Mouse (Mus musculus): ENCODE data around the gene Gtf2h1. TPM values are rescaled to one million over a fixed set of nuclear protein-coding genes. Genes with fewer than 3 reads are reported as not detected.
A peak's percentile ranks its signal among the peaks of the same experiment; 100 is the strongest.

Gene Gtf2h1
- polyA plus RNA-seq, 2 experiments, result 34.2 to 53.1 TPM

DNA sequence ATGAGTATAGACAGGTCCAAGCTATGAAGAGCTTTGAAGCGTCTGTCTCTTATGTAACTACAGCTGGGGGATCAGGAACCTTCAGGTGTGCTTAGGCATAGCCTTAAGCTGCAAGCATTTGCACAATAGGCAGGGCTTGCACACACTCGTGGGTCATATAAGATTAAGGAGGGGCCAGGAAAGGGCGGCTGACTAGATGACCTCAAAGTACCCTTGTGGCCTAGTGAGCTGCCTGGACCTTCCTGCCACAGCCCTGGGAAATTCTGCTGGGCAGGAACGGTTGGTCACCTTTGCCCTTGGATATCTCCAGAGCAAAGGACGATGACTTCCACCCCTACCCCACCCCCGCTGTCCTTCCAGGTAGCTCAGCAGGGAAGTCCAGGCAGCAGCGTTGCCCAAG, 43.5 kb downstream of the Gtf2h1 start:
- Histone ChIP-seq H3K4me3 (replicated peaks; ENCODE audit: low read length) (no peak overlapping the region), H3K9ac (ENCODE audit: low read depth, low read length, severe bottlenecking) (no peak overlapping the region), H3K27me3 (ENCODE audit: control insufficient read depth, insufficient read depth, low read length) (no peaks in the 10 kb centered on the region), H3K36me3 (ENCODE audit: control insufficient read depth, insufficient read depth, low read length) (no peaks in the 10 kb centered on the region), H3K9me3 (ENCODE audit: control insufficient read depth, low read length) (no peaks in the 10 kb centered on the region), H3K27ac (replicated peaks; ENCODE audit: low read depth, low read length) (peak overlapping the region; percentile 62), H3K4me1 (ENCODE audit: control insufficient read depth, insufficient read depth, low read length) (peaks cover 23% of the 10 kb centered on the region), H3K4me2 (replicated peaks; ENCODE audit: low read depth, low read length, severe bottlenecking) (peak overlapping the region; percentile 31; the same call in 1 of the 2 replicates)
- ATAC-seq (ENCODE audit: low FRiP score, low read depth) (no peak; the same call in 1 of the 2 replicates), DNase-seq (ENCODE audit: low spot score) (no peak)
- no peak for TF ChIP-seq POLR2A (IDR thresholded peaks at IDR 0.05; ENCODE audit: borderline replicate concordance, extremely low read depth, insufficient read depth, insufficient read length)
- 39% methylated on average over 7 of the region's 7 CpGs for WGBS

DNA sequence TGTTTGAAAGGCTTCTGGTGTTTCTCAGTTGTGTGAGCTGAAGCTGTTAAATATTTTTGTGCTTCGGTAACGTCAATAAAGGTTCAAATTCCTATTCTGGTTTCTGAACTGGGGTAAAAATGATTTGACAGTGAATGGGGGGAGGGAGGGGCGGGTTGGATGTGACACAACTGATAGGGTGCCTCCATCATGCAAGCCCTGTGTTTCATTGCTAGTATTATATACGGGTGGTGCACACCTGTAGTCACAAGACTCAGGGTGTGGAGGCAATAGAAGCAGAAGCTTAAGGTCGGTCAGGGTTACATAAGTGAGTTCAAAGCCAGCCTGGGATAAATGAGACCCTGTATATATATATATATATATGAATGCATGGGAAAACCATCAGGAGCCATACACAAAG, 44.0 kb downstream of the Gtf2h1 start:
- ATAC-seq (ENCODE audit: low FRiP score, low read depth) (no peak), DNase-seq (ENCODE audit: low spot score) (no peak)
- H3K4me2 ChIP-seq (replicated peaks; ENCODE audit: low read depth, low read length, severe bottlenecking), result no peak overlapping the region
- H3K36me3 ChIP-seq (ENCODE audit: control insufficient read depth, insufficient read depth, low read length), result no peaks in the 10 kb centered on the region
- no peaks in the 10 kb centered on the region for H3K27me3 ChIP-seq (ENCODE audit: control insufficient read depth, insufficient read depth, low read length)
- TF ChIP-seq POLR2A (IDR thresholded peaks at IDR 0.05; ENCODE audit: borderline replicate concordance, extremely low read depth, insufficient read depth, insufficient read length), result no peak
- no peak overlapping the region for H3K9ac ChIP-seq (ENCODE audit: low read depth, low read length, severe bottlenecking)
- H3K4me3 ChIP-seq (replicated peaks; ENCODE audit: low read length), result no peak overlapping the region
- H3K27ac ChIP-seq (replicated peaks; ENCODE audit: low read depth, low read length), result 0 out of 2 replicates have a peak overlapping the region, but pooled peaks have one; percentile 62
- H3K9me3 ChIP-seq (ENCODE audit: control insufficient read depth, low read length), result no peaks in the 10 kb centered on the region
- WGBS, result 69% methylated on average over 5 of the region's 5 CpGs
- peaks cover 27% of the 10 kb centered on the region for H3K4me1 ChIP-seq (ENCODE audit: control insufficient read depth, insufficient read depth, low read length)

DNA sequence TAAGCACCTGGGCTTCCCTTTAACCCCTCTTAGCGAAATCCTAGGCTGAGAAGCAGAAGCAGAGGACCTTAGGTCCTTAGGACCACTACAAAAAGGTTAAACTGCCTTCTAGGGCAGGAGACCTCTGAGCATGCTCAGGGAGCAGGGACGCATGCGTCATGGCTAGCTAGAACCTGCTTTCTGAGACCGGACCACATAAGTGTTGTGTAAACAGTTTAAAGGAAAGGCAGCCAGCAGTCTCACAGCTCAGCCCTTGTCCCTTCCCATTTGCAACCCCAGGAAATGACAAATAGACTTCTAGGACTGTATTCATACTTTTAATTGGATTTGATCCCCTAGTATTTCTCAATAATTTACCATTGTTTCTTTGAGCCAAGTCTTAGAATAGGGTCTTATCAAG, 44.4 kb downstream of the Gtf2h1 start:
- Histone ChIP-seq H3K4me2 (replicated peaks; ENCODE audit: low read depth, low read length, severe bottlenecking) (no peak overlapping the region), H3K36me3 (ENCODE audit: control insufficient read depth, insufficient read depth, low read length) (no peaks in the 10 kb centered on the region), H3K9me3 (ENCODE audit: control insufficient read depth, low read length) (no peaks in the 10 kb centered on the region), H3K4me3 (replicated peaks; ENCODE audit: low read length) (no peak overlapping the region), H3K27me3 (ENCODE audit: control insufficient read depth, insufficient read depth, low read length) (no peaks in the 10 kb centered on the region), H3K4me1 (ENCODE audit: control insufficient read depth, insufficient read depth, low read length) (peaks cover 30% of the 10 kb centered on the region), H3K9ac (ENCODE audit: low read depth, low read length, severe bottlenecking) (no peak overlapping the region), H3K27ac (replicated peaks; ENCODE audit: low read depth, low read length) (no peak overlapping the region)
- ATAC-seq (ENCODE audit: low FRiP score, low read depth), result no peak
- TF ChIP-seq POLR2A (IDR thresholded peaks at IDR 0.05; ENCODE audit: borderline replicate concordance, extremely low read depth, insufficient read depth, insufficient read length), result no peak
- WGBS, result 50% methylated on average over 4 of the region's 4 CpGs
- DNase-seq (ENCODE audit: low spot score), result no peak

DNA sequence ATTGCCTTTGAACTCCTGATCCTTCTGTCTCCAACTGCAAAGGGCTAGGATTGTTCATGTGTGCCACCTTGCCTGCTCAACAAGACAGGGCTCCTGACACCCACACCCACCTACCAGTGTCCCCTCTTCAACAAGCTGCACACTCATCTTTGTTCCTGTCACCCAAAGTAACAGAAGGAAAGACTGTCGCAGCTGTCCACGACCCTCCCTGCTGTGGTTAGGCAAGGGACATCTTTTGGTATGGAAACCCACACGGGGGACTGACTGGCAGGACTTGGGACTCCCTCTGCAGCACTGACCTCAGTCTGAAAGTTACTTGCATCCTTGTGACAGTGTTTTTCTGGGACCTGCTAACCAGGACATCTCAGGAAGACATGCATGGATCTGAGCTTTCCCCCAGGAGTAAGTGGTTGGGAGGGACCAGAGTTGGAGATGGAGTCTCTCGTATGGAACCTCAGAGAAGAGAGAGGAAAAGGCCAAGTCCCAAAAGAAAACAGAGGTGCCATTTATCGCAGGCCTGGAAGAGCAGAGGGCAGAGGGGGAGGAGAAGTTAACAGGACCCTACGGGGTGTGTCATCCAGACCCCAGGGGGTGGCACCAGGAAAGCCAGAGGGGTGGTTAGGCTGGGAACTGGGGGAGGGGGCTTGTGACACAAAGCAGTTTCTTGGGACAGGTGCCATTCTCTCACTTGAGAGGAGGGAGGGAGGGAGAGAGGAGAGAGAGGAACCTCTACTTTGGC, 45.1 kb downstream of the Gtf2h1 start, which contains the start of gene Ldha:
Gene Ldha (plus strand): TSS at position 689 of the 739 bp plus-strand sequence.
- no peak for TF ChIP-seq POLR2A (IDR thresholded peaks at IDR 0.05; ENCODE audit: borderline replicate concordance, extremely low read depth, insufficient read depth, insufficient read length)
- ATAC-seq (ENCODE audit: low FRiP score, low read depth), result no peak
- Histone ChIP-seq H3K27ac (replicated peaks; ENCODE audit: low read depth, low read length) (no peak within 1 kb of the TSS), H3K9me3 (ENCODE audit: control insufficient read depth, low read length) (no peaks in the 10 kb centered on the region), H3K27me3 (ENCODE audit: control insufficient read depth, insufficient read depth, low read length) (no peaks in the 10 kb centered on the region), H3K36me3 (ENCODE audit: control insufficient read depth, insufficient read depth, low read length) (no peaks in the 10 kb centered on the region), H3K4me2 (replicated peaks; ENCODE audit: low read depth, low read length, severe bottlenecking) (no peak within 1 kb of the TSS), H3K9ac (ENCODE audit: low read depth, low read length, severe bottlenecking) (no peak within 1 kb of the TSS), H3K4me1 (ENCODE audit: control insufficient read depth, insufficient read depth, low read length) (peaks cover 30% of the 10 kb centered on the region), H3K4me3 (replicated peaks; ENCODE audit: low read length) (no peak within 1 kb of the TSS)
- 23% methylated on average over 6 of the region's 6 CpGs for WGBS
- DNase-seq (ENCODE audit: low spot score), result no peak

DNA sequence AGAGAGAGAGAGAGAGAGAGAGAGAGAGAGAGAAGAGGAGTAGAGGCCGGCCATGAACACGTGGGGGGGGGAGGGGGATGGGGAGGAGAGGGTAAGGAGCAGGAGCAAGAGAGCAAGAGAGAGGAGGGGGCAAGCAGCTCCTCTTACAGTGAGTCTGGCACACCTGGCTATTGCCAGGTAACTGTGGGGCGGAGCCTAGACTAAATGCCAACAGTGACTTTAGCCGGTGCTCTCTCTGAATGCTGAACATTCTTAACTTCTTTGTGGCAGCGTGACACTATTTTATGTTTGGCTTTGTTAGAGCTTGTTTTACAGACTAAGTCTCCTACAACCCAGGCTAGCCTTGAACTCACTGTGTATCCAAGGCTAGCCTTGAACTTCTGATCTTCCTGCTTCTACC, 46.4 kb downstream of the Gtf2h1 start:
- no peak for TF ChIP-seq POLR2A (IDR thresholded peaks at IDR 0.05; ENCODE audit: borderline replicate concordance, extremely low read depth, insufficient read depth, insufficient read length)
- no peak overlapping the region for H3K27ac ChIP-seq (replicated peaks; ENCODE audit: low read depth, low read length)
- no peak for ATAC-seq (ENCODE audit: low FRiP score, low read depth)

More for the DNA sequence above, 46.4 kb downstream of the Gtf2h1 start:
- peaks cover 33% of the 10 kb centered on the region for H3K4me1 ChIP-seq (ENCODE audit: control insufficient read depth, insufficient read depth, low read length)
- no peaks in the 10 kb centered on the region for H3K27me3 ChIP-seq (ENCODE audit: control insufficient read depth, insufficient read depth, low read length)
- H3K36me3 ChIP-seq (ENCODE audit: control insufficient read depth, insufficient read depth, low read length), result no peaks in the 10 kb centered on the region
- H3K4me3 ChIP-seq (replicated peaks; ENCODE audit: low read length), result no peak overlapping the region
- 15% methylated on average over 3 of the region's 5 CpGs for WGBS
- DNase-seq (ENCODE audit: low spot score), result no peak
- H3K9ac ChIP-seq (ENCODE audit: low read depth, low read length, severe bottlenecking), result no peak overlapping the region
- no peaks in the 10 kb centered on the region for H3K9me3 ChIP-seq (ENCODE audit: control insufficient read depth, low read length)
- H3K4me2 ChIP-seq (replicated peaks; ENCODE audit: low read depth, low read length, severe bottlenecking), result no peak overlapping the region
